Mouse (Mus musculus): ENCODE measurements around the gene Acss2. TPM values are rescaled to one million over a fixed set of nuclear protein-coding genes. Genes with fewer than 3 reads are reported as not detected.

Acss2 gene
- 8.9 and 9.7 TPM in 2 replicates for polyA plus RNA-seq (2012; ENCODE audit: insufficient read depth, insufficient read length, missing spikeins)

- peak; percentile 61 for TF ChIP-seq CTCF (IDR thresholded peaks at IDR 0.05; ENCODE audit: low read depth, low read length)
- no peak for TF ChIP-seq POLR2A (IDR thresholded peaks at IDR 0.05; ENCODE audit: borderline replicate concordance, low read depth, low read length)
- H3K4me3 ChIP-seq (ENCODE audit: insufficient read depth, low read length): peak within 1 kb of the TSS; percentile 84
- peaks cover 13% of the 10 kb centered on the region for H3K4me1 ChIP-seq (ENCODE audit: control insufficient read depth, insufficient read depth, low read length)
- H3K27ac ChIP-seq (ENCODE audit: insufficient read depth, low read depth, low read length): peak within 1 kb of the TSS; percentile 20
Observed at GRCm38 (mm10) chr2:155517455-155518423, at the start of gene Acss2, which contains the start of gene Ggt7. Gene Acss2 (plus strand): TSS chr2:155517948. Gene Ggt7 (minus strand): TSS chr2:155518237.

GRCm38 (mm10) chr2:155472671-155473569, 44.8 kb upstream of the Acss2 start:
- H3K27ac ChIP-seq (ENCODE audit: insufficient read depth, low read depth, low read length): peak overlapping the region; percentile 75
- no peak for TF ChIP-seq CTCF (IDR thresholded peaks at IDR 0.05; ENCODE audit: low read depth, low read length)
- H3K4me3 ChIP-seq (ENCODE audit: insufficient read depth, low read length): peak overlapping the region; percentile 97
- H3K4me1 ChIP-seq (ENCODE audit: control insufficient read depth, insufficient read depth, low read length): peaks cover 12% of the 10 kb centered on the region

GRCm38 (mm10) chr2:155473570-155474088, 44.1 kb upstream of the Acss2 start, which contains the start of gene Ncoa6:
Gene Ncoa6 (minus strand): TSS chr2:155473894.
- peak within 1 kb of the TSS; percentile 75 for H3K27ac ChIP-seq (ENCODE audit: insufficient read depth, low read depth, low read length)
- no peak for TF ChIP-seq CTCF (IDR thresholded peaks at IDR 0.05; ENCODE audit: low read depth, low read length)
- TF ChIP-seq POLR2A (IDR thresholded peaks at IDR 0.05; ENCODE audit: borderline replicate concordance, low read depth, low read length): no peak
- H3K4me1 ChIP-seq (ENCODE audit: control insufficient read depth, insufficient read depth, low read length): peaks cover 12% of the 10 kb centered on the region
- H3K4me3 ChIP-seq (ENCODE audit: insufficient read depth, low read length): peak within 1 kb of the TSS; percentile 97

- H3K27ac ChIP-seq (ENCODE audit: insufficient read depth, low read depth, low read length): no peak overlapping the region
- H3K4me3 ChIP-seq (ENCODE audit: insufficient read depth, low read length): no peak overlapping the region
- no peaks in the 10 kb centered on the region for H3K4me1 ChIP-seq (ENCODE audit: control insufficient read depth, insufficient read depth, low read length)
- TF ChIP-seq CTCF (IDR thresholded peaks at IDR 0.05; ENCODE audit: low read depth, low read length) (no peak), POLR2A (IDR thresholded peaks at IDR 0.05; ENCODE audit: borderline replicate concordance, low read depth, low read length) (no peak)
Observed at GRCm38 (mm10) chr2:155482021-155482420, 35.7 kb upstream of the Acss2 start.

- Histone ChIP-seq H3K27ac (ENCODE audit: insufficient read depth, low read depth, low read length) (no peak overlapping the region), H3K4me1 (ENCODE audit: control insufficient read depth, insufficient read depth, low read length) (no peaks in the 10 kb centered on the region), H3K4me3 (ENCODE audit: insufficient read depth, low read length) (no peak overlapping the region)
- TF ChIP-seq POLR2A (IDR thresholded peaks at IDR 0.05; ENCODE audit: borderline replicate concordance, low read depth, low read length) (no peak), CTCF (IDR thresholded peaks at IDR 0.05; ENCODE audit: low read depth, low read length) (no peak)
Observed at GRCm38 (mm10) chr2:155490998-155491397, 26.8 kb upstream of the Acss2 start.

- no peak overlapping the region for H3K4me3 ChIP-seq (ENCODE audit: insufficient read depth, low read length)
- no peak overlapping the region for H3K27ac ChIP-seq (ENCODE audit: insufficient read depth, low read depth, low read length)
- H3K4me1 ChIP-seq (ENCODE audit: control insufficient read depth, insufficient read depth, low read length): no peaks in the 10 kb centered on the region
- TF ChIP-seq POLR2A (IDR thresholded peaks at IDR 0.05; ENCODE audit: borderline replicate concordance, low read depth, low read length): no peak
- no peak for TF ChIP-seq CTCF (IDR thresholded peaks at IDR 0.05; ENCODE audit: low read depth, low read length)
Observed at GRCm38 (mm10) chr2:155502596-155502995, 15.2 kb upstream of the Acss2 start.

- no peak for TF ChIP-seq POLR2A (IDR thresholded peaks at IDR 0.05; ENCODE audit: borderline replicate concordance, low read depth, low read length)
- TF ChIP-seq CTCF (IDR thresholded peaks at IDR 0.05; ENCODE audit: low read depth, low read length): no peak
- H3K4me3 ChIP-seq (ENCODE audit: insufficient read depth, low read length): no peak overlapping the region
- H3K4me1 ChIP-seq (ENCODE audit: control insufficient read depth, insufficient read depth, low read length): no peaks in the 10 kb centered on the region
- H3K27ac ChIP-seq (ENCODE audit: insufficient read depth, low read depth, low read length): no peak overlapping the region
Observed at GRCm38 (mm10) chr2:155504440-155505355, 13.1 kb upstream of the Acss2 start.

GRCm38 (mm10) chr2:155505811-155506210, 11.9 kb upstream of the Acss2 start:
- TF ChIP-seq CTCF (IDR thresholded peaks at IDR 0.05; ENCODE audit: low read depth, low read length): no peak
- no peak for TF ChIP-seq POLR2A (IDR thresholded peaks at IDR 0.05; ENCODE audit: borderline replicate concordance, low read depth, low read length)
- no peak overlapping the region for H3K27ac ChIP-seq (ENCODE audit: insufficient read depth, low read depth, low read length)
- no peaks in the 10 kb centered on the region for H3K4me1 ChIP-seq (ENCODE audit: control insufficient read depth, insufficient read depth, low read length)
- no peak overlapping the region for H3K4me3 ChIP-seq (ENCODE audit: insufficient read depth, low read length)

Data from bone marrow macrophage, adult 2 months (primary cell).